Mouse (Mus musculus) urinary bladder, postnatal 14 days (tissue): Measurements from ENCODE around the gene Avil.

ENCODE experiments used
- DNase-seq: peaks from one replicate; pipeline ENCODE4 v3.0.0; 2021; ENCODE audit warnings: low spot score

Gene Avil

DNA sequence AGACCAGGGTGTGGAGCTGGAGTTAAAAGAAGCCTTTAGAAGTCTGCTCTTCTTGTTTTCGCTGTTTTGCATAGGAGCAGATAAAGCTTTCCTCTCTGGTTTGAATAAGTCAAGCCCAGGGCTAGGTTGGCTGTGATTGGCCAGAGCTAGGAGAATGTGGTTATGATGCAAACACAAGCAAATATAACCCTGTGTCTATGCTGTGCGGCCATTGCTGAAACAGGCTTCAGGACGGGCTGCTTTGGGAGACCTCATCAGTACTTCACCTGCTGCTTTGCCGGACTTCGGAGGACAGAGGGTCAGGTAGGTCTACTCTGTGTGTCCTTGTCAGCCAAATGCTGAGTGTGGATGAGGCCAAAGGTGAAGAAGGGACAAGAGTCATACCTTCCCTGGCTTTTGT lies at the start of gene Avil:
Avil (plus strand) TSS at position 181 of the 400 bp plus-strand sequence.
- DNase-seq: no peak

DNA sequence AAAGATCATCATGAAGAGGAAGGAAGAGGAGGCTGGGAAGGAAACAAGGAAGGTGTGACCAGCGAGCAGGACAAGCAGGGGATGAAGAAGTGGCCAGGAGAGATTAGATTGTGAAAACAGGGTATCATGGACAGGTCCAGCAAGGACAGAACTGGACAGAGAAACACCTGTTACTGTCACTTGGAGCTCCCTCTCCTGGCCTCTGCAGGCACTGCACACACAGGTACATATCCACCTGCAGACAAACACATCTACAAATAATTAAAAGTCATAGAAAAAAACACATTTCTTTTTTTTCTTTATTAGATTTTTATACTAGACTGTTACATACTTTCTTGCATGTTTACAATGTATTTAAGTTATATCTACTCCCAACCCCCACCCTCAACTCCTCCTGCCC lies 48.1 kb upstream of the Avil start:
- DNase-seq: no peak

DNA sequence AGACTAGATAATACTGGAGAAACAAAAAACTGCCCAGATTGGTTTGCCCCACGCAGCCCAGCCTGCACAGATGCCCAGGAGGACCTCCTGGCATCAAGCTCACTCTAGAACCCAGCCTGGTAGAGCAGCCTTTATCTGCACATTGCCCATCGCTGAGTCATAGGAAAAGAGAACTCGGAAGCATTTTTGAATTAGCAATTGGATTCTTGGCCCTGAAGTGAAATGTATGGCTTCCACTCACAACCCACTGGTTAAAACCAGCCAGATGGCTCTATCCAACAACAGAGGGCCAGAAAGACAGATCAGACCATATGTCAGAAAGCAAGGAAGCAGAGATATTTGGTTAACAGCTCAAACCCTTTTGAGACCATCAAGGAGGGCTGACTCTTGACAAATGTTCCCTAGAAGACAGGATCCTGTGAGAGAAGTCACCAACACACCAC lies 47.5 kb upstream of the Avil start:
- no peak for DNase-seq

DNA sequence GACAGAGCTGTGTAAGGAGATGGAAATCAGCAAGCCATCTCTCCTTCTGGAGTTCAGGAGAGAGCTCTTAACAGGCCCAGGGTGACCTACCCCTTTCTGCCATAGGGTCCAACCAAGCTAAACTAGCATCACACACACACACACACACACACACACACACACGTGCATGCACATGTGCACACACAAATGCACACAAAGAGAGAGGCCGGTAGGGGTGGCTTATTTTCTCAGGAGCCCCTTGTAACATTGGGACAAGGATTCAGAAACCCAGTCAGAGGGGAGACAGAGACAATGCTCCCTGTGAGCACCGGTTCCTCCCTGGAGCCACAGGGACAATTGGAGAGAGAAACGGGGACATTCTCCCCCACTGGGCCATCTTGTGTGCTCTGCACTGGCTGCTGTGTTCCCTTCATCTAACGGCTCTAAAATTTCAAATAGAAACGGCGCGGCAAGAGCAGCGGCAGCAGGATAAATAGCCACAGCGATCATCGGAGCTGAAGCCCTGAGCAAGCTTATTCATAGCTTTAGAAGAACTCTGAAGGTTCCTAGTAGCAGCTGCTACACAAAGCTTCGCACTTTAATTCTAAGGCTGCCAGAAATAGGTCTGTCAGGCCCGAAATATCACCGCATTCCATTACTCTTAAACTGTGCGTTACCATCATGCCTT lies 43.7 kb upstream of the Avil start:
- no peak for DNase-seq

DNA sequence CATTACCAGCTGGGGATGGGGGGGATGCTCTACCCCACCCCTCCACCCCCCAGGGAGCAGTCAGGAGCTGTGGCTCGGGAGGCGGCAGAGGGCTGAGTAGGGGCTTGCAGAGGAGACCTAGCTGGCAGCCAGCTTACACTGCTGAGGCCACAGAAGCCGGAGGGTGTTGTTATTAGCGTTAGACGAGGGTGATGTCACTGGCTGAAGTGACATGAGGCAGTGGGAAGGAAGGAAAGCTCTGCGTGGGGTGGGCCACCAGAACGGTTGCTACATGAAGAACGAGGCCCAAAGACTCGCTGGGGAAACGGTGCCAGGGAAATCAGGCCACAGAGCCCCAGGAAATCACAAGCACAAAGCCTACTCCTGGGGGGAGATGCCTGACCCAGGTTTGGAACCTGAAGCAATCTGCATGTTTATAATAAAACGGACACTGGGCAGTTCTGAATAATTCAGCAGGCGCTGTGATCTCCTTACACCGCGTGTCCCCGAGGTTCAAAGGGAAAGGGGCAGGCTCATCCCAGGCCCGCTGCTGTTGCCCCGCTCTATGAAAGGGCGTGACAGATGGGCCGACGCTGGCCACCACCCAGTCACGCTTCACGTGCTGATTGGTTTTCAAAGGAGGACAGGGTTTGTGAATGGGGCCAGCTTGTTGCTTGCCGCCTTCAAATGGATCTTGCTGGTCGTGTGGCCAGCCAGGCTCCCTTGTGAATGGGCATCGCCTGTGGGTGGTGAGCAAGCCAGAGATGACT lies 43.0 kb upstream of the Avil start:
- peak; percentile 52 for DNase-seq

- DNase-seq: no peak
Observed at GRCm38 (mm10) chr10:126960496-126960895, 40.0 kb upstream of the Avil start.

DNA sequence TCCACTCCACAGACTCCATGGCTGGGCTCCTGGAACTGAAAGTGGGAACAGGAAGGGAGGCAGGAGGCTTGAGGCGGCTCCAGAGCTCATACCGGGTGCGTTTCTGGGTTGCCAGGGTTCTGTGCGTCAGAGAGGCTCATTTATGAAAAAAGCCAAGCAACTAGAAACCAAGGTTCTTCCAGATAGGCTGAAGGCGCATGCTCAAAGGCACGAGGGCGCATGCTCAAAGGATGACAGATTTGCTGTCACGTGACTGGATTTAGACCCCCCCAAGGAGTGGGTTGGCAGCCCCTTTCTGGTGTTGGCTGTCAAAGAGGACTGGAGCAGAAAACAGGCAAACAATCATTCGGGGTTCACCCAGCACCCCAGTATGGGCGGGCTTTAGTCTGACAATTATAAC lies 38.8 kb upstream of the Avil start:
- peak; percentile 53 for DNase-seq

GRCm38 (mm10) chr10:126962271-126962965 lies 38.1 kb upstream of the Avil start:
- peak; percentile 72 for DNase-seq

DNA sequence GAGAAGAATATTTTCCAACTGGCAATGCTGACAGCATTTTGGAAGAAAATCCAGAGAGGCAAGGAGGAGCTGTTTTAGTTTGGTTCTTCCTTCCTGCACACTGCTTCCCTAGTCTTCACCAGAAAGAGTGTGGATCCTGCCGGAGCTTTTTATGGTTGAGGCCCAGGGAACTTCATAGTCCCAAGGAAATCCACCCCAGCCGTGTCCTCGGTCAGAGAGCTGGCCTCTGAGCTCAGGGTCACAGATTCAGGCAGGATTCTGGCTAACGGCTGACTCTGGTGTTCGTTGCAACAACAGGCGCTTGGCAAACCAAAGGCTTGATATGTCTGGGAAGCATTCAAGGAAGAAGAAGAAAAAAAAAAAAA lies 37.6 kb upstream of the Avil start:
- DNase-seq: no peak

DNA sequence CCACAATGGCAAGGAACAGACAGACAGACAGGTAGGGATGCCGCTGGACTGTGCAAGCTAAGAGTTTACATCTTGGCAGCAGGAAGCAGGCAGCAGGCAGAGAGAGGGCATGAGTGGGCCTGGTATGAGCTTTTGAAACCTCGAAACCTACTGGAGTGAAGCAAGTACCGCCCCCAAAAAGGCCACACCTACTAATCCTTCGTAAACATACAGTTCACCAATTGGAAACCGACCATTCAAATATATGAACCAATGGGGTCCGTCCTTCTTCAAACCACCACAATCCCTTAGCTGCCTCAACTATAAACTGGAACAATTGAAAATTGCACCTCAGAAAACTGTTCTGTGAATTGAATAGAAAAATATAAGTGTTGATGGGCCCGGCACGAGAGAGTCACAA lies 36.7 kb upstream of the Avil start:
- DNase-seq: no peak

DNA sequence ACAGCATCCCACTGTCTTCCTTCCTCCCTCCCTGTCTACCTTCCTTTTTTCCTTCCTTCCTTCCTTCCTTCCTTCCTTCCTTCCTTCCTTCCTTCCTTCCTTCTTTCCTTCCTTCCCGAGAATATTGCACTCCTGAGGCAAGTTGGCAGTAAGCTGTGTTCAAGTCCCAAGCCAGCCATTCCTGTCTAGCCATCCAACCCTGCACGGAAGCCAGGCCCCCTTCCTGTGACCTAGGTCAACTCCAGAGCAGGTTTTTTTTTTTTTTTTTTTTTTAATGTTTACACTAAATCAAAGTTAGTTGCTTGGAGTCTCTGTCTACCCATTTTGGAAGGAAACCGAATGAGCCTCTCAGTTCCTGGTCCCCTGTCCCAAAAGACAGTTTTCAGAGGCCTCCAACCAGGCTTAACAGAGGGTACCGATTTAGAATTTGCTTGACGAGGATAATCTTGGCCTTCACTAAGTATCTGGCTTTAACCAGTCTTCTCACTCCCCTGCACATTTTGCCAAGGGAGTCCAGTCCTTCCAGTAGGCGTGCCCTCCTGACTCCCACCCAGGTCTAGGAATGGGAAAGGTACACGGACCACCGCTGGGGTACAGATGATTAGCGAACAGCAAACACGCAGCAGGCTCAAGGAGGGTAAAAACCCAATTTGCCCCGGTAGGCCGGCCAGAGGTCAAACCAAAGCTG lies 29.0 kb upstream of the Avil start:
- no peak for DNase-seq

DNA sequence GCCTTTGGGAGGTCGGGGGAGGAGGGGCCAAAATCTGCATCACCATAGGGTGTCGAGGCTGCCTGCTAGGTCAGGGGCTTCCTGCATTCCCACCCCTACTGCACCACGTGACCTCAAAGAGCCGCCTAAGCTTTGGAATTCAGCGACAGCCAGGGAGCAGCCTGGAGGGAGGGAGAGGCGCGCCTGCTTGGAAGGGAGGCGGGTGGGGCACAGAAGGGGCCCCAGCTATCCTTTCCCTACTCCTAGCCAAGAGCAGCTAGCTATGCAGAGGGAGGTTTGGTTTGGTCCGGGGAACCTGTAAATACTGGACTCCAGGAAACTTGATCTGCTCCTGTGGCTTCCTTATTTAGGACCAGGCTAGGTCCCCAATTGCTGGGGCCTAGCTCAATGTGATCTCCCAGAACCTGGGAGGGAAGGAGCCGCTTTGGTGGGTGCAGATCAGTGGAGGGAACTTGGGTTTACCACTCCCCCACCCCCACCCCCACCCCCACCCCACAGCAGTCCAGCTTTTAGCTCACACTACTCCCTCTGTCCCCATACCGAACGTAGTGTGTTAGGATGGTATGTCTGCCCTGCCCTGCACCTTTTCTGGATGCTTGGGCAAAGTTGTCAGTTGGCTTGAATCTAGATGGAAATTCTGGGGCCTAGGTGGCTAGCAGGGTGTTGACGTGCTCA lies 28.3 kb upstream of the Avil start:
- peak; percentile 64 for DNase-seq

GRCm38 (mm10) chr10:126972988-126973387 lies 27.5 kb upstream of the Avil start:
- DNase-seq: no peak

- DNase-seq: no peak
Observed at GRCm38 (mm10) chr10:126975706-126976105, 24.8 kb upstream of the Avil start.

- DNase-seq: no peak
Observed at GRCm38 (mm10) chr10:126977076-126977475, 23.4 kb upstream of the Avil start.

DNA sequence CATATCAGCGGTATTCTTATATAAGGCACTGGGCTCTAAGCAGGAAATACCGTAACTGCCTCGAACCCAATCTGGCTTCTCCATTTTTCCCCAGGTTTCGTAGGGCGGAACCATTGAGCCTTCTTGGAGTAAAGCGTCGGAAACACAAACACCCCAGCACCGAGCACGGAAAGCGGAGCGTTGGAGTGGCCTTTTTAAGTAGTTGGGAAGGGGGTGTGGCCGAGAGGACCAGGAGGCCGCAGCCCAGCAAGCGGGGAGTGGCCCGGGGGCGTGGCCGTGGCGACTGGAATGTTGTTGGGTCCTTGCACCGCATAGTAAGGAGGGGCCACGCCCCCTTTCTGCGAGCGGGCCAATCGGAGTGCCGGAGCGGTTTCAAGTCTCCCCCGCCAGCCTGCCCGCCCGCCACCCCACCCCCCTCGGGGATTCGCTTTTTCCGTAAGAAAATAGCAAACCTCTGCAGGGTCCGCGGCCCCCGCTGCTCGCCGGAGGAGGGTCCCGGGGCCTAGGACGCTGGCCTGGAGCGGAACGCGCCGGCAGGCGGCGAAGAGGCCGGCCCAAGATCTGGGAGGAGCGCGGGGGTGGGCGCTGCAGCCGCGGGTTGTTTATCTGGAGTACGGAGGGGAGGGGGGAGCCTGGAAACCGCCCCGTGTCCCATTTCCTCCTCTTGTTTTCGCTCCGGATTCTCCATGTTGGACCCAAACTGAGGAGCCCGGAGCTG lies 22.1 kb upstream of the Avil start, which contains the start of gene Ctdsp2:
Ctdsp2 (plus strand) TSS at position 441 of the 718 bp plus-strand sequence.
- DNase-seq: peak; percentile 100

DNA sequence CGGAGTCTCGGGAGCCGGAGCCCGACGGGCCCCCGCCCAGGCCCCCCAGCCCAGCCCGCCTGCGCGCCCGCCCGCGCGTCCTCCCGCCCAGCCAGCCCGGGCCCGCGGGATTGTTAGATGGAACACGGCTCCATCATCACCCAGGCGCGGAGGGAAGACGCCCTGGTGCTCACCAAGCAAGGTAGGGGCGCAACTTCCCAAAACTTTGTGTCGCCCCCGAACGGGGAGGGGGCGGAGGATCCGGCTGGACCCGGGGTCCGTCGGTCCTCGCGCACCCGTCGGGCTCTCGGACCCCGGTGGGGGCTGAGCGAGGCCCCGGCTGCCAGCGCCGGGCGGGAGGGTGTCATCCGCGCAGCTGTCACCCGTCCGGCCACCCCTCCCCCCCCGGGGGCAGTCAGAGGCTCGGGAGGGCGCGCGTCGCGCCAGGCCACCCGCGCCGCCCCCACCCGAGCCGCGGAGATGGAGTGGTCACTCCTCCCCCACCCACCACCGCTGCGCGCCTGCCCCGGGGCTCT lies 21.3 kb upstream of the Avil start:
- peak; percentile 65 for DNase-seq

- DNase-seq: no peak
Observed at GRCm38 (mm10) chr10:126979636-126980151, 20.8 kb upstream of the Avil start.

GRCm38 (mm10) chr10:126980221-126980932 lies 20.1 kb upstream of the Avil start:
- DNase-seq: peak; percentile 50

GRCm38 (mm10) chr10:126980933-126981530 lies 19.5 kb upstream of the Avil start:
- no peak for DNase-seq
